Mouse (Mus musculus): ENCODE measurements around the gene Eif3b. TPM values are rescaled to one million over a fixed set of nuclear protein-coding genes. Genes with fewer than 3 reads are reported as not detected.

Gene Eif3b
- polyA plus RNA-seq, 1 experiment: 76.0 TPM

DNA sequence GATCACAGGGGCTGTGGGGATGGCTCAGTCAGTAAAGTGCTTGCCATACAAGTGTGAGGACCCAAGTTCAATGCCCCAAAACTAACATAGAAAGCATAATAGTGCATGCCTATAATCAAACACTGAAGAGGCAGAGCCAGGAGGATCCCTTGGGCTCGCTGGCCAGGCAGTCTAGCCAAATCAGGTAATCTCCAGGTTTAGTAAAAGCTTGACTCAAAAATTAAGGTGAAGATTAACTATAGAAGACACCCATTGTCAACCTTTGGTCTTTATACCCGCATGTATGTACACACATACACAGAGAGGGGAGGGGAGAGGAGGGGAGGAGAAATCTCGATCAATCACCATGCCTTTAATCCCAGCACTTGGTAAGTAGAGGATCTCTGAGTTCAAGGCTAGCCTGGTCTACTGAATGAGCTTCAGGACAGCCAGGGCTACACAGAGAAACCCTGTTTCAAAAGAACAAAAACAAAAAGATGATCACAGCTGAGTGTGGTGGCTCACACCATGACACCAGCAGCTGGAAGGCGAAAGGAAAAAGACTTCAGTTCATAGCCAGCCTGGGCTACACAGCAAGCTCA lies 43.8 kb upstream of the Eif3b start:
- Histone ChIP-seq H3K4me3 (ENCODE audit: insufficient read depth, low read depth, low read length) (no peak overlapping the region), H3K4me1 (ENCODE audit: control insufficient read depth, insufficient read depth, low read length) (peaks cover 43% of the 10 kb centered on the region), H3K27me3 (replicated peaks; ENCODE audit: control insufficient read depth, insufficient read depth, low read length) (no peaks in the 10 kb centered on the region), H3K27ac (ENCODE audit: insufficient read depth, low read depth, low read length) (peak overlapping the region; percentile 63), H3K36me3 (ENCODE audit: control insufficient read depth, insufficient read depth, low read length) (no peaks in the 10 kb centered on the region)
- peak; percentile 71 for DNase-seq
- TF ChIP-seq POLR2A (IDR thresholded peaks at IDR 0.05; ENCODE audit: low read depth, low read length) (no peak), CTCF (conservative IDR thresholded peaks at IDR 0.05; ENCODE audit: insufficient read depth, insufficient read length, low read depth, low read length) (no peak)
- WGBS: 63% methylated on average over 4 of the region's 4 CpGs

DNA sequence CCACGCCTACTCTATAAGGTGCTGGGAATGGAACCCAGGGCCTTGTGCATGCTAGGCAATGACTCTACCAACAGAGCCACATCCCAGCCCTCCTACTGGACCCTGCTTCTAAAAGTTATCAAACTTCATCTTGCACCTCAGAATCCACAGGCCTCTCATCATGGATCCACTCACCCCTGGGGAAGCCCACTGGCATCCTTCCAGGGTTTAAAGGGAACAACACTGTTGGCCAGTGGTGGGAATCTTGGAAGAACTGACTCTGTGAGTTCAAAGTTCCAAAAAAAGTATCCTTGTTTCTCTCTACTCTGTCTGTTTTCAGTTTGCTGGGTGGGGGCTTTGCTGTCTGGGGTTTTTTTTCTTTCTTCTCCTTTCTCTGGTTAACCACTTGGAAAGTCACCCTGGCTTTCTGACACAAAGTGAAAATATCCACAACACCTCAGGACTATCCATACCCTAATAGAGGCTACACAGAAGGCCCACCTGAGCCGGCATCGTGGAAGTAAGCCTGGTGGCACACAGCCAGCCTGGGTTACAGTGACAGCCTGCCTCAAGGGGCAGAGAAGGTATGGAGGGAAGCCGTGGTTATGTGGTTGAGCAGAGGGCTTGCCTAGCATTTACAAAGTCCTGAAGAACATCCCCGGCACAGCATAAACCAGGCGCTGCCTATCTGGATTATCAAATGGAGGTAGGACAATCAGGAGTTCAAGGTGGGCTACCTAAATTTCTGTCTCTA lies 40.8 kb upstream of the Eif3b start:
- H3K27ac ChIP-seq (ENCODE audit: insufficient read depth, low read depth, low read length): peak overlapping the region; percentile 93
- DNase-seq: peak; percentile 91
- 61% methylated on average over 6 of the region's 6 CpGs for WGBS
- H3K36me3 ChIP-seq (ENCODE audit: control insufficient read depth, insufficient read depth, low read length): no peaks in the 10 kb centered on the region
- no peak for TF ChIP-seq CTCF (conservative IDR thresholded peaks at IDR 0.05; ENCODE audit: insufficient read depth, insufficient read length, low read depth, low read length)
- no peak for TF ChIP-seq POLR2A (IDR thresholded peaks at IDR 0.05; ENCODE audit: low read depth, low read length)
- peaks cover 37% of the 10 kb centered on the region for H3K4me1 ChIP-seq (ENCODE audit: control insufficient read depth, insufficient read depth, low read length)
- no peak overlapping the region for H3K4me3 ChIP-seq (ENCODE audit: insufficient read depth, low read depth, low read length)
- no peaks in the 10 kb centered on the region for H3K27me3 ChIP-seq (replicated peaks; ENCODE audit: control insufficient read depth, insufficient read depth, low read length)

DNA sequence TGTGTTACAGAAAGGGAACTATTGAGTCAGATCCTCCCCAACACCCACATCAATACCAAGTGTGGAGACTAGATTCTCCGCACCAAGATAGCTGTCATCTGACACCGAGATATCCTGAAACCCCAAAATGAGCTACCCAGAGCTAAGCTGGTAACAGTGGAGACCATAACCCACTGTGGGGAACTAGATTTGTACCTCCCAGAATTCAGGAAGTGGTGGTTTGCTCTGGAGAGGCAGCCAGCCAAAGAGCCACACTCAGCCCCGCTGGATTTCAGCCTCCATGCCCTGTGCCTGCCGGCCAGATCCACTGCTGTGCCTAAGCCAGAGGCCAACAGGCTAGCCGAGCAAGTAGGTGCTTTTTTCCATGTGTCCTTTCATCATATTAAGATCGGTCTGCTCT lies 39.8 kb upstream of the Eif3b start:
- DNase-seq: peak; percentile 56
- TF ChIP-seq POLR2A (IDR thresholded peaks at IDR 0.05; ENCODE audit: low read depth, low read length) (no peak), CTCF (conservative IDR thresholded peaks at IDR 0.05; ENCODE audit: insufficient read depth, insufficient read length, low read depth, low read length) (no peak)
- Histone ChIP-seq H3K4me1 (ENCODE audit: control insufficient read depth, insufficient read depth, low read length) (peaks cover 46% of the 10 kb centered on the region), H3K27me3 (replicated peaks; ENCODE audit: control insufficient read depth, insufficient read depth, low read length) (no peaks in the 10 kb centered on the region), H3K4me3 (ENCODE audit: insufficient read depth, low read depth, low read length) (no peak overlapping the region), H3K36me3 (ENCODE audit: control insufficient read depth, insufficient read depth, low read length) (no peaks in the 10 kb centered on the region), H3K27ac (ENCODE audit: insufficient read depth, low read depth, low read length) (peak overlapping the region; percentile 57)
- 50% methylated on average over 6 of the region's 6 CpGs for WGBS

DNA sequence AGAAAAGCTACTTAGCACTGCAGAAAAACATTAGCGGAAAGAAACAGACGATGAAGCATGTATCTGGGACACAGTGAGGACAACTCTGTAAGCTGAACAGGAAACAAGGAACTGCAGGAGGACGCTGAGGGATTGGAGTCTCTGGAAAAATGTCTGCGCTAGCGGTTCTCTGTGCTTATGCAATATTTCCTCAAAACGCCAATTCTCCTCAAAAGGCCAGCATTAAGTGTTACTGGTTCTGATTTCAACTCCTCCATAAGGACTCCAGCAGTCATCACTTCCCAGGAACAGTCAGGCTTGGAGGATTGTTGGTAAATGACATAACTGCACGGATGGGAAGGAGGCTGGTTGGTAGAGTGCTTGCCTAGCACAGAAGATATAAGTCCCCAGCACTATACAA lies 38.0 kb upstream of the Eif3b start:
- H3K27ac ChIP-seq (ENCODE audit: insufficient read depth, low read depth, low read length): peak overlapping the region; percentile 17; the same call in 1 of the 2 replicates
- peaks cover 43% of the 10 kb centered on the region for H3K4me1 ChIP-seq (ENCODE audit: control insufficient read depth, insufficient read depth, low read length)
- no peaks in the 10 kb centered on the region for H3K27me3 ChIP-seq (replicated peaks; ENCODE audit: control insufficient read depth, insufficient read depth, low read length)
- no peak overlapping the region for H3K4me3 ChIP-seq (ENCODE audit: insufficient read depth, low read depth, low read length)
- WGBS: 65% methylated on average over 7 of the region's 7 CpGs
- no peak for DNase-seq
- H3K36me3 ChIP-seq (ENCODE audit: control insufficient read depth, insufficient read depth, low read length): no peaks in the 10 kb centered on the region
- TF ChIP-seq POLR2A (IDR thresholded peaks at IDR 0.05; ENCODE audit: low read depth, low read length) (no peak), CTCF (conservative IDR thresholded peaks at IDR 0.05; ENCODE audit: insufficient read depth, insufficient read length, low read depth, low read length) (no peak)

DNA sequence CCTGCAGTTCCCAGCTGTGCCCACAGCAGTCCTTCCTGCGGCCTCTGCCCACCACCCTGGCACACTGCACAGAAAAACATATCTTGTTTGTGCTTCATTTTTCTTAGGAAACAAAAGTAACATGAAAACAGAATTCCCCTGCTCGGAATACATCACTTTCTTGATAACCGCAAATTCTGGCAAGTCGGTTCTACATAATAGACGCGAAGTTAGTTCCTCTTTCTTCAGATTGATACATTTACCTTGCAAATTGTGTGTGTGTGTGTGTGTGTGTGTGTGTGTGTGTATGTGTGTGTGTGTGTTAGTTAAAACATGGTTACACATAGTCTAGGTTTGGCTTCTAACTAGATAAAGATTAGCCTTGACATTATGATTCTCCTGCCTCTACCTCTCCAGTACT lies 36.4 kb upstream of the Eif3b start:
- 84% methylated on average over 6 of the region's 6 CpGs for WGBS
- no peak for DNase-seq
- no peak overlapping the region for H3K4me3 ChIP-seq (ENCODE audit: insufficient read depth, low read depth, low read length)

DNA sequence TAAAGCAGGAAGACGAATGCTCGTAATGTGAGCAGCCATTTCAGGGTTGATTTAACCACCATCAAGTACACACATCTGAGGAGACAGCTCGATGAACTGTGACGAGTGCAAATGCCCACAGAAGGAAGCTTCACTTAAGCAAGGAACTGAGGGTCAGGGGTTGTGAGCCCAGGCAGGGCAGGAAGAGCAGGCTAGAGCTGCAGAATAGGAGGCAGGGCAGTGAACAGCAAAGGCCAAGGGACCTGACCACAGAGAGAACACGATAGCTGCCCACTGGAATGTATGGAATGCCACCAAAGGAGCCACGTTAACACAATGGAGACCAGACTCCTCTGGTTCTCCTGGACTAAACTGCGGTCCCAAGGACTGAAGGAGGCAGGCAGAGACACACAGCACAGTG lies 35.6 kb upstream of the Eif3b start:
- Histone ChIP-seq H3K27me3 (replicated peaks; ENCODE audit: control insufficient read depth, insufficient read depth, low read length) (no peaks in the 10 kb centered on the region), H3K27ac (ENCODE audit: insufficient read depth, low read depth, low read length) (peak overlapping the region; percentile 48; the same call in 1 of the 2 replicates), H3K4me1 (ENCODE audit: control insufficient read depth, insufficient read depth, low read length) (peaks cover 51% of the 10 kb centered on the region), H3K36me3 (ENCODE audit: control insufficient read depth, insufficient read depth, low read length) (no peaks in the 10 kb centered on the region), H3K4me3 (ENCODE audit: insufficient read depth, low read depth, low read length) (no peak overlapping the region)
- TF ChIP-seq POLR2A (IDR thresholded peaks at IDR 0.05; ENCODE audit: low read depth, low read length): no peak
- TF ChIP-seq CTCF (conservative IDR thresholded peaks at IDR 0.05; ENCODE audit: insufficient read depth, insufficient read length, low read depth, low read length): no peak
- DNase-seq: peak; percentile 79
- WGBS: 14% methylated on average over 7 of the region's 7 CpGs

More for the DNA sequence above, 36.4 kb upstream of the Eif3b start:
- H3K27ac ChIP-seq (ENCODE audit: insufficient read depth, low read depth, low read length): no peak overlapping the region
- no peaks in the 10 kb centered on the region for H3K36me3 ChIP-seq (ENCODE audit: control insufficient read depth, insufficient read depth, low read length)
- peaks cover 53% of the 10 kb centered on the region for H3K4me1 ChIP-seq (ENCODE audit: control insufficient read depth, insufficient read depth, low read length)
- H3K27me3 ChIP-seq (replicated peaks; ENCODE audit: control insufficient read depth, insufficient read depth, low read length): no peaks in the 10 kb centered on the region
- no peak for TF ChIP-seq CTCF (conservative IDR thresholded peaks at IDR 0.05; ENCODE audit: insufficient read depth, insufficient read length, low read depth, low read length)
- no peak for TF ChIP-seq POLR2A (IDR thresholded peaks at IDR 0.05; ENCODE audit: low read depth, low read length)

DNA sequence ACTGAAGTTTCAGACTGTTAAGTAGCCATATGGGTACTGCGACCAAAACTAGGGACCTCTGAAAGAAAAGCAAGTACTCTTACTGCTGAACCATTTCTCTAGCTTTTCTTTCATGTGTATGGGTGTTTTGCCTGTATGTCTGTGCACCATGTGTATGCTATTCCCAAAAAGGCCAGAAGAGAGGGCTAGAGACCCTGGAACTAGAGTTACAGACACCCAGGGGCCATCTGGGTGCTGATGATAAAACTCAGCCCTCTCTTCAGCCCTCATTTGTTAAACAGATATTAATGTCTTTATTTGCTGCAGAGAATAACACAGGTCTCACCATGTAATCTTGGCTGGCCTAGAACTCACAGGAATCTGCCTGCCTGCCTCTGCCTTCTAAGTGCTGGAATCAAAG lies 34.7 kb upstream of the Eif3b start:
- Histone ChIP-seq H3K36me3 (ENCODE audit: control insufficient read depth, insufficient read depth, low read length) (no peaks in the 10 kb centered on the region), H3K27ac (ENCODE audit: insufficient read depth, low read depth, low read length) (no peak overlapping the region), H3K4me3 (ENCODE audit: insufficient read depth, low read depth, low read length) (no peak overlapping the region), H3K4me1 (ENCODE audit: control insufficient read depth, insufficient read depth, low read length) (peaks cover 47% of the 10 kb centered on the region), H3K27me3 (replicated peaks; ENCODE audit: control insufficient read depth, insufficient read depth, low read length) (no peaks in the 10 kb centered on the region)
- WGBS: 82% methylated on average over 1 of the region's 1 CpGs
- no peak for DNase-seq
- TF ChIP-seq POLR2A (IDR thresholded peaks at IDR 0.05; ENCODE audit: low read depth, low read length) (no peak), CTCF (conservative IDR thresholded peaks at IDR 0.05; ENCODE audit: insufficient read depth, insufficient read length, low read depth, low read length) (no peak)

Data from kidney, adult 2 months (tissue).